Mouse (Mus musculus): ENCODE measurements around the gene Ddah2. TPM values are rescaled to one million over a fixed set of nuclear protein-coding genes. Genes with fewer than 3 reads are reported as not detected.
A peak's percentile ranks its signal among the peaks of the same experiment; 100 is the strongest.

Ddah2 gene
- total and polyA plus RNA-seq, 3 experiments: 8.6 to 11.1 TPM; not detected in 1

DNA sequence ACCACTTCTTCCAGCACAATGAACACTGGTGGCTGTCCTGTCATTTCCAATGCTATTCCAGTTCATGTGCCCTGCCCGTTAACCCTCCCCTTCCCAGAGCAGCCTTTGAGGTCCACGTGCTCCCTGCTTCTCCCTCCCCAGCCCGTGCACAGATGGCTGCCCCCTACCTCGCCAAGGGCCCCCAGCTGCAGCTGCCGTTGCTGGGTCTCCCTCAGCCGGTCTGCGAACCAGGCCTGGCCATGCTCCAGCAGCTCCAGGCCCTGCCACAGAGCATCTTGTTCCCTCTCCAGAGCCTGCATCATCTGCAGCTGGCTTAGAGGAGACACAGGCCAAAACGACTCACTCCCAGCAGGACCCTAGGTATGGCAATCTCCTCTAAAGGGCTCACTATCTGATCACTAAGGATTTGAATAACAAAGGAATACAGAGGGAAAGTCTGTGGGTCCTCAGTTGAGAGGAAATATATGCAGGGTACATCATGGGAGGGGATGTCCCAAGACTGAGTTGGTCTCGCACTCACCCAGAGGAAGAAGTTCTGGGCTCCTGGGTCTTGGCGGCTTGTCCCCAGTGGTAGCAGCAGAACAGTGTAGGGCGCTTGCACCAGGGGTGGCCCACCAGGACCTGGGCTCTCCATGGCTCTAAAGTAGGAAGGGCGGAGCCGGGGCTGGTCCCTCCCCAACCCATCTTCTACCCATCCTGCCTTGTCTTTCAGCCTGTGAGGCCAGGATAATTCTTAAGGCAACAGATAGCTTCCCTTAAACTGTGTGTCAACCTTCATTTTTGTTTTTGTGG, 31.4 kb upstream of the Ddah2 start, which contains the start of gene Sapcd1:
Gene Sapcd1 (minus strand): TSS at position 740 of the 792 bp plus-strand sequence.
- H3K9me3 ChIP-seq (replicated peaks; ENCODE audit: insufficient read depth, low read length): no peaks in the 10 kb centered on the region
- peaks cover 0 to 43% of the 10 kb centered on the region in 2 experiments; a peak in 2 of 4 replicates for H3K36me3 ChIP-seq (ENCODE audit: control insufficient read depth in 1 of 2, insufficient read depth in 2 of 2, low read length in 2 of 2)
- peaks cover 17 to 49% of the 10 kb centered on the region in 2 experiments; a peak in 3 of 4 replicates for H3K4me1 ChIP-seq (ENCODE audit: control insufficient read depth in 1 of 2, insufficient read depth in 2 of 2, low read length in 2 of 2)
- peak; percentile 88 for DNase-seq (ENCODE audit: low read depth, low spot score)
- H3K79me2 ChIP-seq (ENCODE audit: control insufficient read depth, insufficient read depth, low read length, poor library complexity): peaks cover 39% of the 10 kb centered on the region
- H3K4me3 ChIP-seq (ENCODE audit: control insufficient read depth in 1 of 2, insufficient read depth in 1 of 2, low read depth in 2 of 2, low read length in 2 of 2): peak within 1 kb of the TSS; percentile 66 to 69
- peak within 1 kb of the TSS; percentile 77 for H3K9ac ChIP-seq (ENCODE audit: control insufficient read depth, low read depth, low read length, poor library complexity, severe bottlenecking)
- no peaks in the 10 kb centered on the region for H3K27me3 ChIP-seq (ENCODE audit: control insufficient read depth in 1 of 2, insufficient read depth in 2 of 2, low read length in 2 of 2)
- peak within 1 kb of the TSS; percentile 85 for H3K27ac ChIP-seq (ENCODE audit: control insufficient read depth, low read depth, low read length)
- TF ChIP-seq TBP (IDR thresholded peaks at IDR 0.05; ENCODE audit: low read depth, low read length) (peak; percentile 88), CHD1 (IDR thresholded peaks at IDR 0.05; ENCODE audit: low read depth, low read length) (no peak), MYB (IDR thresholded peaks at IDR 0.05; ENCODE audit: low read depth, low read length) (no peak), POLR2A (IDR thresholded peaks at IDR 0.05; ENCODE audit: control insufficient read depth in 1 of 2, insufficient read depth in 1 of 2, low read depth in 1 of 2, low read length in 2 of 2, poor library complexity in 1 of 2) (peak; percentile 37 to 86; a peak in 2 of 4 replicates), CHD2 (IDR thresholded peaks at IDR 0.05; ENCODE audit: low read length) (no peak), TAL1 (IDR thresholded peaks at IDR 0.05; ENCODE audit: low read length) (no peak), MEF2A (IDR thresholded peaks at IDR 0.05; ENCODE audit: extremely low read depth, insufficient replicate concordance, low read depth, low read length, poor library complexity, severe bottlenecking) (no peak), POLR2AphosphoS2 (IDR thresholded peaks at IDR 0.05; ENCODE audit: low read length) (peak; percentile 46; the same call in 1 of the 2 replicates), SIN3A (IDR thresholded peaks at IDR 0.05; ENCODE audit: low read length) (peak; percentile 38; the same call in 1 of the 2 replicates), MXI1 (IDR thresholded peaks at IDR 0.05; ENCODE audit: low read depth, low read length) (0 out of 2 replicates have a peak, but pooled peaks have one; percentile 20), RAD21 (IDR thresholded peaks at IDR 0.05; ENCODE audit: low read depth, low read length) (no peak), ETS1 (IDR thresholded peaks at IDR 0.05; ENCODE audit: low read depth, low read length) (0 out of 2 replicates have a peak, but pooled peaks have one; percentile 7), ZC3H11A (IDR thresholded peaks at IDR 0.05; ENCODE audit: low read depth, low read length) (no peak), BHLHE40 (IDR thresholded peaks at IDR 0.05; ENCODE audit: borderline replicate concordance, low read depth, low read length) (no peak), MAX (IDR thresholded peaks at IDR 0.05; ENCODE audit: low read length) (peak; percentile 67), GABPA (IDR thresholded peaks at IDR 0.05; ENCODE audit: low read depth, low read length) (no peak), ELF1 (IDR thresholded peaks at IDR 0.05; ENCODE audit: low read depth, low read length) (no peak), UBTF (IDR thresholded peaks at IDR 0.05; ENCODE audit: borderline replicate concordance, insufficient read depth, low read depth, low read length) (no peak), E2F4 (IDR thresholded peaks at IDR 0.05; ENCODE audit: borderline replicate concordance, low read depth, low read length) (no peak), JUND (IDR thresholded peaks at IDR 0.05; ENCODE audit: low read depth, low read length) (no peak), MAZ (IDR thresholded peaks at IDR 0.05; ENCODE audit: low read depth, low read length) (0 out of 2 replicates have a peak, but pooled peaks have one; percentile 27), EP300 (IDR thresholded peaks at IDR 0.05; ENCODE audit: low read depth in 1 of 2, low read length in 2 of 2) (peak in 1 of 2 experiments; percentile 59; a peak in 1 of 4 replicates), USF1 (IDR thresholded peaks at IDR 0.05; ENCODE audit: low read depth, low read length) (0 out of 2 replicates have a peak, but pooled peaks have one; percentile 9), MAFK (IDR thresholded peaks at IDR 0.05; ENCODE audit: borderline replicate concordance, low read depth, low read length) (no peak), NRF1 (IDR thresholded peaks at IDR 0.05; ENCODE audit: insufficient read depth, low read depth, low read length, poor library complexity, severe bottlenecking) (no peak), MYC (IDR thresholded peaks at IDR 0.05; ENCODE audit: low read depth, low read length) (0 out of 2 replicates have a peak, but pooled peaks have one; percentile 51), CTCF (IDR thresholded peaks at IDR 0.05 in 2 of 3, conservative IDR thresholded peaks at IDR 0.05 in 1 of 3; ENCODE audit: control insufficient read depth in 1 of 3, insufficient read depth in 1 of 3, low read depth in 2 of 3, low read length in 3 of 3, poor library complexity in 1 of 3, severe bottlenecking in 1 of 3) (no peak), ZMIZ1 (IDR thresholded peaks at IDR 0.05; ENCODE audit: low read depth, low read length) (peak; percentile 70; the same call in 1 of the 2 replicates), NELFE (IDR thresholded peaks at IDR 0.05; ENCODE audit: low read depth, low read length) (peak; percentile 73; the same call in 1 of the 2 replicates), HCFC1 (IDR thresholded peaks at IDR 0.05; ENCODE audit: low read depth, low read length) (no peak), ZNF384 (IDR thresholded peaks at IDR 0.05; ENCODE audit: low read depth, low read length) (no peak), POLR2AphosphoS5 (IDR thresholded peaks at IDR 0.05; ENCODE audit: borderline replicate concordance, low read depth, low read length) (no peak), USF2 (IDR thresholded peaks at IDR 0.05; ENCODE audit: borderline replicate concordance in 1 of 2, insufficient read depth in 1 of 2, low read depth in 1 of 2, low read length in 2 of 2) (no peak), GATA1 (IDR thresholded peaks at IDR 0.05; ENCODE audit: low read depth, low read length) (peak; percentile 31; the same call in 1 of the 2 replicates)

Data from MEL (cell line).